9 mouse cellular contexts compared by ENCODE assay signal in the genomic region with DNA sequence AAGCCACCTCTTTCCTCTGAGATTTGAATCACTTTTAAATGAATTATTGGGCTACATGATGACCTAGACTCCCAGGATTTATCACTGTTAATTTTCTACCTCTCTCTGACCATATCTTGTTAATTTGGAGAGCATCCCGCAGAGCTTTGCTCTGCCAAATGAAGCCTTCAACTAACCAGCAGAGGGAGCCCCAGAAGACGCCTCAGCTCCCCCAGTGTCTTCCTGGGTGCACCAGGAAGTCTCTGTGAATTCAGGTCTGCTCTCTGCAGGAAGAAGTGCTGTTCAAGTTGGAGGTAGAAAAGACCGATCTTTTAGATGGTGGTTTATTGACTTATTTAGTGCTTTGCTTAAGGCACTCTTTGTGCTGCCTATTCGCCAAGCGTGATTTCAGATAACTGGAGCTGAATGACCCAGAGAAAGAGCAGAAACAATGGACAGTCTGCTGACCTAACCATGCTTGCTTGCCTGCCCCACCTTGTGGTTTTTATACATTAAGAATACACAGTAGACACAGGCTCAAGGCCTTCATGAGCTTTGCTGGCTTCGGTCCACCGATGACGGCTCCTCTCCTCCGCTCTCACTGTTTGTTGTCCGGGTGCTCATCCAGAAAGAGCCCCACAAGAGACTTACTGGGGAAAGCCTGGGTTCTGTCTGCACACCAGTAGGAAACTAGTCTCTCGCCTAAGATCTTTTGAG. TPM values are rescaled to one million over a fixed set of nuclear protein-coding genes. Genes with fewer than 3 reads are reported as not detected.
A peak's percentile ranks its signal among the peaks of the same experiment; 100 is the strongest.
DNase-seq lines count a peak whose midpoint lies in the region; ATAC-seq and TF ChIP-seq lines count a peak whose summit lies in the region.
"Had no signal": no experiment of that assay in that cellular context is flagged by ENCODE, and none has a peak within 500 bp of the region (broad histone marks: within the 10 kb centered on the region; RNA-seq: fewer than 3 reads in every experiment).

No protein-coding gene starts in this region.

- H3K4me3 ChIP-seq in hindbrain, embryonic 11.5 days (ENCODE audit: low read depth, low read length) = no peak overlapping the region
- no peak overlapping the region for H3K4me3 ChIP-seq in hindbrain, embryonic 14.5 days (replicated peaks; ENCODE audit: low read length)
- no peak overlapping the region for H3K4me3 ChIP-seq in G1E (ENCODE audit: low read depth, low read length)
- H3K4me3 ChIP-seq in kidney, postnatal 0 days (replicated peaks; ENCODE audit: low read depth, low read length) = no peak overlapping the region
- no peak overlapping the region for H3K4me3 ChIP-seq in midbrain, postnatal 0 days (ENCODE audit: low read depth, low read length)
- H3K4me3 ChIP-seq: liver, embryonic 13.5 days had no signal

- no peak; the same call in 1 of the 2 replicates for ATAC-seq in hindbrain, embryonic 11.5 days (ENCODE audit: low FRiP score)
- ATAC-seq in hindbrain, embryonic 14.5 days (ENCODE audit: low FRiP score) = no peak; the same call in 1 of the 2 replicates
- ATAC-seq in G1E (ENCODE audit: extremely low read depth, insufficient number of reproducible peaks, low FRiP score, poor library complexity, severe bottlenecking) = peak; percentile 93
- peak; percentile 61 for ATAC-seq in kidney, postnatal 0 days (replicated peaks; ENCODE audit: low FRiP score, low read depth)
- no peak for ATAC-seq in midbrain, postnatal 0 days (ENCODE audit: low FRiP score)
- no peak for ATAC-seq in monocyte, adult 5-6 weeks (replicated peaks; ENCODE audit: insufficient number of reproducible peaks, low FRiP score, low TSS enrichment, poor library complexity, severe bottlenecking)

- no peak overlapping the region for H3K9ac ChIP-seq in hindbrain, embryonic 11.5 days (ENCODE audit: low read depth, low read length)
- H3K9ac ChIP-seq in hindbrain, embryonic 14.5 days = no peak overlapping the region
- no peak overlapping the region for H3K9ac ChIP-seq in kidney, postnatal 0 days (ENCODE audit: low read depth, low read length)
- H3K9ac ChIP-seq in midbrain, postnatal 0 days (replicated peaks; ENCODE audit: low read length, poor library complexity, severe bottlenecking) = no peak overlapping the region
- H3K9ac ChIP-seq: liver, embryonic 13.5 days had no signal

- no peaks in the 10 kb centered on the region for H3K27me3 ChIP-seq in hindbrain, embryonic 11.5 days (ENCODE audit: control insufficient read depth, insufficient read depth, low read length)
- H3K27me3 ChIP-seq in hindbrain, embryonic 14.5 days (ENCODE audit: control insufficient read depth, insufficient read depth, low read length) = 0 out of 2 replicates have a peak, but pooled peaks cover under 1% of the 10 kb centered on the region
- peaks cover 14% of the 10 kb centered on the region for H3K27me3 ChIP-seq in G1E (ENCODE audit: insufficient read depth, low read length)
- no peaks in the 10 kb centered on the region for H3K27me3 ChIP-seq in kidney, postnatal 0 days (ENCODE audit: insufficient read depth, low read length)
- H3K27me3 ChIP-seq in midbrain, postnatal 0 days (ENCODE audit: insufficient read depth, low read length) = no peaks in the 10 kb centered on the region
- H3K27me3 ChIP-seq: liver, embryonic 13.5 days had no signal

- 77% methylated on average over 11 of the region's 11 CpGs for WGBS in hindbrain, embryonic 11.5 days
- 69% methylated on average over 11 of the region's 11 CpGs for WGBS in hindbrain, embryonic 14.5 days
- WGBS in kidney, postnatal 0 days = 51% methylated on average over 11 of the region's 11 CpGs
- 68% methylated on average over 11 of the region's 11 CpGs for WGBS in midbrain, postnatal 0 days

- DNase-seq in hindbrain, embryonic 11.5 days (ENCODE audit: low spot score) = peak; percentile 51
- no peak for DNase-seq in hindbrain, embryonic 14.5 days (ENCODE audit: low spot score)
- DNase-seq in B cell, adult 2 months = peak; percentile 27 to 38
- peak; percentile 60 for DNase-seq in G1E (ENCODE audit: low spot score)
- DNase-seq in embryo, embryonic 10 days (ENCODE audit: low spot score) = peak; percentile 36
- DNase-seq in kidney, postnatal 0 days (ENCODE audit: low spot score) = peak; percentile 79
- DNase-seq in midbrain, postnatal 0 days (ENCODE audit: low spot score) = peak; percentile 44
- DNase-seq: liver, embryonic 13.5 days had no signal

- no peak overlapping the region for H3K4me2 ChIP-seq in hindbrain, embryonic 11.5 days (replicated peaks; ENCODE audit: low read depth, low read length)
- H3K4me2 ChIP-seq in hindbrain, embryonic 14.5 days (replicated peaks) = no peak overlapping the region
- peak overlapping the region; percentile 23; the same call in 1 of the 2 replicates for H3K4me2 ChIP-seq in kidney, postnatal 0 days (ENCODE audit: low read length)
- H3K4me2 ChIP-seq in midbrain, postnatal 0 days (ENCODE audit: low read depth, low read length, poor library complexity, severe bottlenecking) = no peak overlapping the region
- H3K4me2 ChIP-seq: liver, embryonic 13.5 days had no signal

- no peaks in the 10 kb centered on the region for H3K36me3 ChIP-seq in hindbrain, embryonic 11.5 days (ENCODE audit: control insufficient read depth, insufficient read depth, low read length)
- H3K36me3 ChIP-seq in hindbrain, embryonic 14.5 days (replicated peaks; ENCODE audit: control insufficient read depth, insufficient read depth) = no peaks in the 10 kb centered on the region
- no peaks in the 10 kb centered on the region for H3K36me3 ChIP-seq in G1E (replicated peaks)
- H3K36me3 ChIP-seq in kidney, postnatal 0 days (ENCODE audit: insufficient read depth, low read length) = no peaks in the 10 kb centered on the region
- no peaks in the 10 kb centered on the region for H3K36me3 ChIP-seq in midbrain, postnatal 0 days (ENCODE audit: insufficient read depth, low read length)
- H3K36me3 ChIP-seq: liver, embryonic 13.5 days had no signal

- no peaks in the 10 kb centered on the region for H3K4me1 ChIP-seq in hindbrain, embryonic 11.5 days (replicated peaks; ENCODE audit: control insufficient read depth, insufficient read depth, low read length)
- no peaks in the 10 kb centered on the region for H3K4me1 ChIP-seq in hindbrain, embryonic 14.5 days (replicated peaks; ENCODE audit: control insufficient read depth, insufficient read depth, low read length)
- peaks cover 5% of the 10 kb centered on the region for H3K4me1 ChIP-seq in G1E (ENCODE audit: insufficient read depth, low read depth, low read length)
- H3K4me1 ChIP-seq in kidney, postnatal 0 days (replicated peaks; ENCODE audit: insufficient read depth, low read length) = no peaks in the 10 kb centered on the region
- no peaks in the 10 kb centered on the region for H3K4me1 ChIP-seq in midbrain, postnatal 0 days (ENCODE audit: insufficient read depth, low read length)
- H3K4me1 ChIP-seq: liver, embryonic 13.5 days had no signal

- no peak overlapping the region for H3K27ac ChIP-seq in hindbrain, embryonic 11.5 days (ENCODE audit: low read depth, low read length)
- no peak overlapping the region for H3K27ac ChIP-seq in hindbrain, embryonic 14.5 days
- no peak overlapping the region for H3K27ac ChIP-seq in kidney, postnatal 0 days
- no peak overlapping the region for H3K27ac ChIP-seq in midbrain, postnatal 0 days (ENCODE audit: low read depth, low read length)
- H3K27ac ChIP-seq: liver, embryonic 13.5 days had no signal

- peak; percentile 63 for TF ChIP-seq CTCF in G1E (IDR thresholded peaks at IDR 0.05; ENCODE audit: low read depth, low read length)
- peak; percentile 72 for TF ChIP-seq CTCF in kidney, postnatal 0 days (IDR thresholded peaks at IDR 0.05; ENCODE audit: low read depth)
- peak; percentile 72 for TF ChIP-seq CTCF in midbrain, postnatal 0 days (IDR thresholded peaks at IDR 0.05)

- no peaks in the 10 kb centered on the region for H3K9me3 ChIP-seq in hindbrain, embryonic 11.5 days (ENCODE audit: control insufficient read depth, low read length)
- H3K9me3 ChIP-seq in hindbrain, embryonic 14.5 days (ENCODE audit: control insufficient read depth, low read length) = no peaks in the 10 kb centered on the region
- H3K9me3 ChIP-seq in G1E (replicated peaks) = no peaks in the 10 kb centered on the region
- H3K9me3 ChIP-seq in kidney, postnatal 0 days (replicated peaks; ENCODE audit: low read length) = no peaks in the 10 kb centered on the region
- H3K9me3 ChIP-seq in midbrain, postnatal 0 days (ENCODE audit: low read length) = no peaks in the 10 kb centered on the region
- H3K9me3 ChIP-seq: liver, embryonic 13.5 days had no signal

RNA-seq across cellular contexts. Expression of a gene that starts 38.9 kb away (rescaled TPM):
- 0.25 TPM in 1 of 2 replicates, not detected in the other for polyA plus RNA-seq in hindbrain, embryonic 11.5 days (2014; fragmentation: Nextera tagmentation; extraction: Ambion mirVana)
- polyA plus RNA-seq in hindbrain, embryonic 14.5 days (2014; fragmentation: Nextera tagmentation; extraction: Ambion mirVana) = 0.68 and 0.88 TPM in 2 replicates
- total RNA-seq in G1E (2014; fragmentation: Nextera tagmentation) = not detected in 2 replicates
- 0.35 and 0.49 TPM in 2 replicates for total RNA-seq in G1E (2017)
- polyA plus RNA-seq in G1E (2012) = not detected in 2 replicates
- polyA plus RNA-seq in kidney, postnatal 0 days (2015; fragmentation: Nextera tagmentation; extraction: Ambion mirVana) = 1.6 TPM in 2 replicates
- 0.55 and 0.57 TPM in 2 replicates for total RNA-seq in midbrain, postnatal 0 days (2014; rRNA removed)
- 0.50 and 0.53 TPM in 2 replicates for polyA plus RNA-seq in midbrain, postnatal 0 days (2015; fragmentation: Nextera tagmentation; extraction: Ambion mirVana)
- not detected in 3 replicates for total RNA-seq in monocyte, adult 5-6 weeks (2017)

RNA-seq across cellular contexts. Expression of a gene that starts 39.1 kb away (rescaled TPM):
- 10.5 and 10.7 TPM in 2 replicates for polyA plus RNA-seq in hindbrain, embryonic 11.5 days (2014; fragmentation: Nextera tagmentation; extraction: Ambion mirVana)
- 4.0 and 4.1 TPM in 2 replicates for polyA plus RNA-seq in hindbrain, embryonic 14.5 days (2014; fragmentation: Nextera tagmentation; extraction: Ambion mirVana)
- total RNA-seq in G1E (2014; fragmentation: Nextera tagmentation) (99.2 and 109 TPM in 2 replicates), G1E (2017) (46.4 and 47.7 TPM in 2 replicates)
- 8.5 and 8.9 TPM in 2 replicates for polyA plus RNA-seq in G1E (2012)
- 2.9 and 4.4 TPM in 2 replicates for polyA plus RNA-seq in kidney, postnatal 0 days (2015; fragmentation: Nextera tagmentation; extraction: Ambion mirVana)
- total RNA-seq in midbrain, postnatal 0 days (2014; rRNA removed) = 8.4 and 11.4 TPM in 2 replicates
- polyA plus RNA-seq in midbrain, postnatal 0 days (2015; fragmentation: Nextera tagmentation; extraction: Ambion mirVana) = 3.0 and 3.3 TPM in 2 replicates
- total RNA-seq in monocyte, adult 5-6 weeks (2017) = 12.1 to 28.5 TPM (median 14.0 TPM) in 3 replicates

Comparison
In these comparisons a context has a peak if more than half of its experiments do, and no peak if none do; other contexts are left out.
1. ATAC-seq: peak in G1E (single experiment) and kidney, postnatal 0 days (single experiment); none in hindbrain, embryonic 11.5 days (single experiment), hindbrain, embryonic 14.5 days (single experiment), midbrain, postnatal 0 days (single experiment) and monocyte, adult 5-6 weeks (single experiment).
2. Peak in every context shown above with its lines, with median percentiles within 50 percentile points of each other: CTCF ChIP-seq.